Comparison of ENCODE assay signal across 23 mouse cellular contexts in the genomic region with DNA sequence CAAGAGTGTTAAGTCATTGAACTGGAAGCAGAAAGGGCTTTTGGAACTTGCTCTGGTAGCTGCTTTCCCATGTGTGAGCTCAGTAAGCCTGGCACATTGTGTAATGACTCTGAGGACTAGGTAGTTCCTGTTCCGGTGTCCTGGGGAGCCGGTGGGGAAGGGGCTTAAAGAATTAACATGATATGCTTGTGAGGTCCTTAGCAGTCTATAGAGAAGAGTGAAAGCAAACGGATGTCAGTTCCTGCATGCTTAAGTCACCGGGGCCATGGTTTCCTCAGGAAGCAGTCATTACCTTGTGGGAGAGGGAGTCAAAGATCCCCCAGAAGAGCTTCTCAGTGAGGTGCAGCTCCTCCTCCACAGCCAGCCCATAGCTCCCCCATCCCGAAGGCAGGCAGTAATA.
DNase-seq lines count a peak whose midpoint lies in the region; ATAC-seq and TF ChIP-seq lines count a peak whose summit lies in the region.
"Had no signal": no experiment of that assay in that cellular context is flagged by ENCODE, and none has a peak within 500 bp of the region (broad histone marks: within the 10 kb centered on the region; RNA-seq: fewer than 3 reads in every experiment).

No protein-coding gene starts in this region.

- ATAC-seq in kidney, embryonic 16.5 days (ENCODE audit: low FRiP score, low TSS enrichment): no peak
- ATAC-seq in granulocyte monocyte progenitor cell, adult 5-6 weeks (replicated peaks; ENCODE audit: poor library complexity, severe bottlenecking): peak; percentile 57
- no peak for ATAC-seq in hindbrain, postnatal 0 days
- ATAC-seq: hindbrain, embryonic 16.5 days; intestine, embryonic 16.5 days; liver, postnatal 0 days; midbrain, embryonic 15.5 days had no signal

- H3K27me3 ChIP-seq in kidney, embryonic 16.5 days (ENCODE audit: insufficient read depth, low read length): no peaks in the 10 kb centered on the region
- H3K27me3 ChIP-seq in hindbrain, postnatal 0 days (ENCODE audit: insufficient read depth, low read length): no peaks in the 10 kb centered on the region
- H3K27me3 ChIP-seq: midbrain, embryonic 15.5 days; neural tube, embryonic 13.5 days had no signal

- H3K4me2 ChIP-seq in kidney, embryonic 16.5 days (replicated peaks; ENCODE audit: low read depth, low read length): no peak overlapping the region
- H3K4me2 ChIP-seq in hindbrain, postnatal 0 days (ENCODE audit: low read depth, low read length): no peak overlapping the region
- H3K4me2 ChIP-seq: limb, embryonic 12.5 days; liver, embryonic 11.5 days; midbrain, embryonic 15.5 days; neural tube, embryonic 13.5 days had no signal

- H3K9me3 ChIP-seq in kidney, embryonic 16.5 days (ENCODE audit: low read length): no peaks in the 10 kb centered on the region
- H3K9me3 ChIP-seq in hindbrain, postnatal 0 days (ENCODE audit: low read length): no peaks in the 10 kb centered on the region
- H3K9me3 ChIP-seq: forebrain, embryonic 10.5 days; heart, embryonic 10.5 days; hindbrain, embryonic 10.5 days; limb, embryonic 12.5 days; midbrain, embryonic 15.5 days; neural tube, embryonic 13.5 days had no signal

- 52% methylated on average over 5 of the region's 5 CpGs for WGBS in kidney, embryonic 16.5 days
- WGBS in hindbrain, postnatal 0 days: 78% methylated on average over 5 of the region's 5 CpGs

- H3K27ac ChIP-seq in kidney, embryonic 16.5 days (ENCODE audit: low read length): no peak overlapping the region
- no peak overlapping the region for H3K27ac ChIP-seq in hindbrain, postnatal 0 days
- H3K27ac ChIP-seq: forebrain, embryonic 10.5 days; heart, embryonic 10.5 days; hindbrain, embryonic 10.5 days; layer of hippocampus, adult 2 months; limb, embryonic 12.5 days; midbrain, embryonic 15.5 days; neural tube, embryonic 13.5 days had no signal

- H3K36me3 ChIP-seq in kidney, embryonic 16.5 days (ENCODE audit: insufficient read depth, low read length): no peaks in the 10 kb centered on the region
- H3K36me3 ChIP-seq in hindbrain, postnatal 0 days (ENCODE audit: insufficient read depth, low read length): no peaks in the 10 kb centered on the region
- H3K36me3 ChIP-seq: forebrain, embryonic 10.5 days; heart, embryonic 10.5 days; hindbrain, embryonic 10.5 days; limb, embryonic 12.5 days; midbrain, embryonic 15.5 days; neural tube, embryonic 13.5 days had no signal

- TF ChIP-seq CTCF in hindbrain, postnatal 0 days (IDR thresholded peaks at IDR 0.05; ENCODE audit: low read depth): no peak

- no peak overlapping the region for H3K9ac ChIP-seq in kidney, embryonic 16.5 days (replicated peaks; ENCODE audit: low read length)
- no peak overlapping the region for H3K9ac ChIP-seq in hindbrain, postnatal 0 days (replicated peaks; ENCODE audit: low read length)
- H3K9ac ChIP-seq: limb, embryonic 12.5 days; liver, postnatal 0 days; midbrain, embryonic 15.5 days; neural tube, embryonic 13.5 days had no signal

- no peak overlapping the region for H3K4me3 ChIP-seq in kidney, embryonic 16.5 days (ENCODE audit: low read length)
- H3K4me3 ChIP-seq in hindbrain, postnatal 0 days (ENCODE audit: low read length): no peak overlapping the region
- H3K4me3 ChIP-seq: forebrain, embryonic 10.5 days; heart, embryonic 10.5 days; hindbrain, embryonic 10.5 days; layer of hippocampus, adult 2 months; limb, embryonic 12.5 days; midbrain, embryonic 15.5 days; neural tube, embryonic 13.5 days had no signal

- H3K4me1 ChIP-seq in kidney, embryonic 16.5 days (ENCODE audit: insufficient read depth, low read length): no peaks in the 10 kb centered on the region
- no peaks in the 10 kb centered on the region for H3K4me1 ChIP-seq in hindbrain, postnatal 0 days (ENCODE audit: insufficient read depth, low read length)
- H3K4me1 ChIP-seq: forebrain, embryonic 10.5 days; limb, embryonic 12.5 days; neural tube, embryonic 13.5 days had no signal

- DNase-seq in adrenal gland, adult 2 months: peak; percentile 35
- DNase-seq in adrenal gland, adult 18-20 months (ENCODE audit: low spot score in 2 of 2): no peak
- peak; percentile 14 for DNase-seq in kidney, postnatal 10 days
- peak; percentile 30 for DNase-seq in 416B (ENCODE audit: low read depth)
- DNase-seq in thymus, adult 18-20 months: no peak
- DNase-seq in hindbrain, postnatal 0 days (ENCODE audit: low spot score): no peak
- DNase-seq: cerebellum, adult 11 months; cerebellum, adult 9-11 months; gastrocnemius, postnatal 36 days; right cerebral cortex, postnatal 25 days had no signal

Comparison
In these comparisons a context has a peak if more than half of its experiments do, and no peak if none do; other contexts are left out.
1. DNase-seq: peak in adrenal gland, adult 2 months (single experiment), kidney, postnatal 10 days (single experiment) and 416B (single experiment); none in adrenal gland, adult 18-20 months (0 of 2), thymus, adult 18-20 months (0 of 2) and hindbrain, postnatal 0 days (single experiment).